Mouse (Mus musculus): ENCODE measurements around the gene Phf24. TPM values are rescaled to one million over a fixed set of nuclear protein-coding genes. Genes with fewer than 3 reads are reported as not detected.

Gene Phf24
- total and polyA plus RNA-seq, 3 experiments: 0.31 to 0.92 TPM; not detected in 1

DNA sequence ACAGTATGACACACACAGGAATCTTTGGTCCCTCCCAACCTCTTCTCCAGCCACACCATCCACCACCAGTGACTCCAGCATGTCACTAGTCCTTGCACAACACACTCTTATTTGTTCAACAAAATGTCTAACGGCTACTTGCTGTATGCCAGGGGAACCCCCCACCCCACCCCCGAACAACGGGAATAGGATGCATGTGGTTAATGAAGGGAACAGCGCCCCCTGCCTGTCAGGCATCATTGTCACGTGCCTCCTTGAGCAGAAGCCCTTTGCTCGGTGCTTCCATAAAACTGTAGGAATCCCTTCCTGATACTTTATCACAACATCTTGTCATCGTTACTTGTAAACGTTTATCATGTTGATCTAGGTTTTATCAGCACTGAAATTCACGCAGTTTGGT, 14.3 kb upstream of the Phf24 start:
- TF ChIP-seq SMC3 (IDR thresholded peaks at IDR 0.05; ENCODE audit: low read depth, low read length) (peak; percentile 78), MYC (IDR thresholded peaks at IDR 0.05; ENCODE audit: low read depth, low read length) (peak; percentile 86), POLR2AphosphoS5 (IDR thresholded peaks at IDR 0.05; ENCODE audit: borderline replicate concordance, low read depth, low read length) (no peak), NRF1 (IDR thresholded peaks at IDR 0.05; ENCODE audit: insufficient read depth, low read depth, low read length, poor library complexity, severe bottlenecking) (no peak), ZC3H11A (IDR thresholded peaks at IDR 0.05; ENCODE audit: low read depth, low read length) (peak; percentile 49), BHLHE40 (IDR thresholded peaks at IDR 0.05; ENCODE audit: borderline replicate concordance, low read depth, low read length) (peak; percentile 96), MAX (IDR thresholded peaks at IDR 0.05; ENCODE audit: low read length) (peak; percentile 90), ZMIZ1 (IDR thresholded peaks at IDR 0.05; ENCODE audit: low read depth, low read length) (no peak), USF1 (IDR thresholded peaks at IDR 0.05; ENCODE audit: low read depth, low read length) (peak; percentile 94), CTCF (IDR thresholded peaks at IDR 0.05 in 2 of 3, conservative IDR thresholded peaks at IDR 0.05 in 1 of 3; ENCODE audit: control insufficient read depth in 1 of 3, insufficient read depth in 1 of 3, low read depth in 2 of 3, low read length in 3 of 3, poor library complexity in 1 of 3, severe bottlenecking in 1 of 3) (peak; percentile 81 to 87 (median 83)), USF2 (IDR thresholded peaks at IDR 0.05; ENCODE audit: borderline replicate concordance in 1 of 2, insufficient read depth in 1 of 2, low read depth in 1 of 2, low read length in 2 of 2) (peak in 1 of 2 experiments; percentile 74; a peak in 2 of 4 replicates), RAD21 (IDR thresholded peaks at IDR 0.05; ENCODE audit: low read depth, low read length) (peak; percentile 50)
- H3K27ac ChIP-seq (ENCODE audit: control insufficient read depth, low read depth, low read length): no peak overlapping the region

DNA sequence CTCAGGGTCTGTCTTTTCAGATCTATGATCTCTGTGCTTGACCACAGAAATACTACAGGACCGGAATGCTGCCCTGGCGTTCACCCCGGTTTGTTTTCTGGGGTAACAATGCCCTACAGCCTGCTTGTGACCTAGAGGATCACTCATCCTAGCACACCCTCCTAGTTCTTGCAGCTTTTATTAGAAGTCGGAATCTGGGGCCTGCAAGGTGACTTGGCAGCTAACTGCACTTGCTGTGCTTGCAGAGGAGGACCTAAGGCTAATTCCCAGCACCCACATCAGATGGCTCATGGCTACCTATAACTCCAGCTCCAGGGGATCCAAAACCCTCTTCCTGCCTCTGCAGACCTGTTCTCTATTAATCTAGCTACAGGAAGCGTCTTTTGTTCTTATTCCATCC, 13.7 kb upstream of the Phf24 start:
- no peak for TF ChIP-seq BHLHE40 (IDR thresholded peaks at IDR 0.05; ENCODE audit: borderline replicate concordance, low read depth, low read length)
- TF ChIP-seq NRF1 (IDR thresholded peaks at IDR 0.05; ENCODE audit: insufficient read depth, low read depth, low read length, poor library complexity, severe bottlenecking): no peak
- no peak for TF ChIP-seq RAD21 (IDR thresholded peaks at IDR 0.05; ENCODE audit: low read depth, low read length)
- TF ChIP-seq ZKSCAN1 (IDR thresholded peaks at IDR 0.05; ENCODE audit: low read depth, low read length): no peak
- TF ChIP-seq EP300 (IDR thresholded peaks at IDR 0.05; ENCODE audit: low read depth in 1 of 2, low read length in 2 of 2): no peak
- TF ChIP-seq UBTF (IDR thresholded peaks at IDR 0.05; ENCODE audit: borderline replicate concordance, insufficient read depth, low read depth, low read length): no peak
- TF ChIP-seq NELFE (IDR thresholded peaks at IDR 0.05; ENCODE audit: low read depth, low read length): no peak
- no peak for TF ChIP-seq ZNF384 (IDR thresholded peaks at IDR 0.05; ENCODE audit: low read depth, low read length)
- TF ChIP-seq MAFK (IDR thresholded peaks at IDR 0.05; ENCODE audit: borderline replicate concordance, low read depth, low read length): no peak
- TF ChIP-seq ZC3H11A (IDR thresholded peaks at IDR 0.05; ENCODE audit: low read depth, low read length): no peak
- no peak for TF ChIP-seq GATA1 (IDR thresholded peaks at IDR 0.05; ENCODE audit: low read depth, low read length)
- no peak for TF ChIP-seq TBP (IDR thresholded peaks at IDR 0.05; ENCODE audit: low read depth, low read length)
- H3K4me3 ChIP-seq (ENCODE audit: control insufficient read depth in 1 of 2, insufficient read depth in 1 of 2, low read depth in 2 of 2, low read length in 2 of 2): no peak overlapping the region

More for the DNA sequence above, 14.3 kb upstream of the Phf24 start:
- Histone ChIP-seq H3K4me1 (ENCODE audit: control insufficient read depth in 1 of 2, insufficient read depth in 2 of 2, low read length in 2 of 2) (no peaks in the 10 kb centered on the region), H3K79me2 (ENCODE audit: control insufficient read depth, insufficient read depth, low read length, poor library complexity) (no peaks in the 10 kb centered on the region), H3K27me3 (ENCODE audit: control insufficient read depth in 1 of 2, insufficient read depth in 2 of 2, low read length in 2 of 2) (peaks cover 2 to 4% of the 10 kb centered on the region in 2 experiments; a peak in 3 of 4 replicates), H3K9me3 (replicated peaks; ENCODE audit: insufficient read depth, low read length) (no peaks in the 10 kb centered on the region), H3K4me3 (ENCODE audit: control insufficient read depth in 1 of 2, insufficient read depth in 1 of 2, low read depth in 2 of 2, low read length in 2 of 2) (no peak overlapping the region), H3K36me3 (ENCODE audit: control insufficient read depth in 1 of 2, insufficient read depth in 2 of 2, low read length in 2 of 2) (no peaks in the 10 kb centered on the region), H3K9ac (ENCODE audit: control insufficient read depth, low read depth, low read length, poor library complexity, severe bottlenecking) (no peak overlapping the region)
- DNase-seq (ENCODE audit: low read depth, low spot score): peak; percentile 67

More for the DNA sequence above, 13.7 kb upstream of the Phf24 start:
- Histone ChIP-seq H3K36me3 (ENCODE audit: control insufficient read depth in 1 of 2, insufficient read depth in 2 of 2, low read length in 2 of 2) (no peaks in the 10 kb centered on the region), H3K9me3 (replicated peaks; ENCODE audit: insufficient read depth, low read length) (no peaks in the 10 kb centered on the region), H3K27me3 (ENCODE audit: control insufficient read depth in 1 of 2, insufficient read depth in 2 of 2, low read length in 2 of 2) (peaks cover 2 to 4% of the 10 kb centered on the region in 2 experiments; a peak in 3 of 4 replicates), H3K9ac (ENCODE audit: control insufficient read depth, low read depth, low read length, poor library complexity, severe bottlenecking) (no peak overlapping the region), H3K79me2 (ENCODE audit: control insufficient read depth, insufficient read depth, low read length, poor library complexity) (no peaks in the 10 kb centered on the region), H3K27ac (ENCODE audit: control insufficient read depth, low read depth, low read length) (no peak overlapping the region), H3K4me1 (ENCODE audit: control insufficient read depth in 1 of 2, insufficient read depth in 2 of 2, low read length in 2 of 2) (no peaks in the 10 kb centered on the region)
- no peak for DNase-seq (ENCODE audit: low read depth, low spot score)

All from MEL (cell line).